Mouse (Mus musculus) left cerebral cortex, adult 8-10 months (tissue): ENCODE results near the gene Slc7a10. TPM values are rescaled to one million over a fixed set of nuclear protein-coding genes. Genes with fewer than 3 reads are reported as not detected.

ENCODE experiments used
- DNase-seq, 2 experiments: peaks; one replicate each; pipeline ENCODE4 v3.0.0; 2022; ENCODE audit warnings: low spot score in 2 of 2
- total RNA-seq, 4 experiments: library from RNA; stranded (reverse); gene quantifications; 2 replicates each; pipeline ENCODE4 v1.2.4; 2022

Slc7a10 gene
- total RNA-seq, 4 experiments from 2014 or later, result 36.2 to 45.5 (median 37.5) TPM

DNA sequence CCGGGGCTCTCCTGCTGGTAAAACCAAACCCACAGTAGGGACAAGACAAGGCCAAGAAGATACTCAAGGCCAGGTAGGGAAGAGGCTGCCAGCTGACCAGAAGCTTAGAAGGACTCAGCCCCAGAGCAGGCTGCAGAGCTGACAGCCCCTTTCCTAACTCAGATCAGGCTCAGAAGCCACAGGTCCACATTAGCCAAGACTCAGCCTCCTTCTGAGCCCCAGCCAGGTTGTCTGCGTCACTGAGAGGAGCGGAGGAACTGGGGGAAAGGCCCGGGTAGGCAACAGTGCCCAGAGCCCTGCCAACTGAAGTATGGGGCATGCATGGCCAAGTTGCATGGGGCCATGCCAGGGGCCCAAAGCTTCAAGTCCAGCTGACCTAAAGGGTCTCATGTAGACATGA lies 13.7 kb upstream of the Slc7a10 start:
- DNase-seq, result no peak

DNA sequence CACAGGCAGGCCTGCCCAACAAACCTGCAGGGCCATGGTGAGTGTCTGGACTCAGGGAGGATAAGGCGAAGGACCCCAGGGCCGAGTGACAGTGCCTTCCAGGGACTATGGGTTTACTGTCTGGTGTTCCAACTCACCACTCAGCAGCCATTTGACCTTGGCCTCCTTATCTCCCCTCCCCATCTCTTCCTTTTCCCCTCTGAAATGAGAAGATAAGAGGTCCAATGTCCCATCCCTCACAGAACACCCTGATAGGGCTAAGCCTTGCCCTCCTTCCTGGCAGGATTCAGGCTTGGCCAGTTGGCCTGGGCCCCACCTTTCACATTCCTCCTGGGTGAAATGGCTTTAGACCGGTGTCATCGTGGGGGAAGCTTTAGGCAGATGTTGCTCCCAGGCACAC lies 10.7 kb upstream of the Slc7a10 start:
- no peak for DNase-seq

DNA sequence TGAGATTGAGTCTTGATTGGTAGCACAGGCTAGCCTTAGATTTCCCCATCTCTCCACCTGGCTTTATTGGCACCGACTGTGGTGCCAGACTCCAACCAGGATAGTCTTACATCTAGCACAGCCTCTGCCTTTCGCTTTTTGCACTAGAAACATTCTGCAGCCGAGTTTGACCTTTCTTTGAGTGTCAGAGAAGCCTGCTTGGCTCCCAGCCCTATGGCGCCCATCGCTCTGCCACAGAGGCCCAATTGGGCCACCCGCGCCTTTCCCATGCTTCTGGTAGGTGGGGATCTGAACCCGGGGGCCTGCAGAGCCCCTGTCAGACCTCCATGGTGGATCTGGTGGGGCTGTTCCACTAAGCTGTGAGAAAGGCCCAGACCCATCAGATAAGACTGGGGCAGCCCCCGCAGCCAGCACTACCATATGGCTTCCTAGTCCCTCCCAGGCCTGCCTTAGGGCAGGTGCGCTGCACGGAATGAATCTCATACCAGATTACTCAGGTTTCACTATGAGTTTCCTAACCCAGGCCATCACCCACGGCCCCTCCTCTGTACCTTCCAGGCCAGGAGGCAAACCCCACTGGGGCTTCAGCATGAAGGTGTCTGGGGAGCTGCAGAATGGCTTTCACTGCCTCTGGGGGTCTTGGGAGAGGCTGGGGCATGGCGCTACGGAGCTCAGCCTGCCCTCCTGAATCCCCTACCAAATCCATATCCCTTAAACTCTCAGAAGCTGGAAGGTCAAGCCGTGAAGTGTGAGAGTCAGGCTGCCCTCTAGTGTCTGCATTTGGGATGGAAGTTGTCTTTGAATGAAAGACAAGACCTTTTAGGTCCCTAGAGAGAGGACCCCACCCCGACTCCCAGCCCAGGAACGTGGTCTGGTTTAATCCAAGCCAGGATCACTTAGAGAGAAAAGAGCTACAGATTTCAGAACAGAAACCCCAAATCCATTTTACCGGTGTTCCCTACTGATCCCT lies 9.5 kb upstream of the Slc7a10 start:
- no peak for DNase-seq

DNA sequence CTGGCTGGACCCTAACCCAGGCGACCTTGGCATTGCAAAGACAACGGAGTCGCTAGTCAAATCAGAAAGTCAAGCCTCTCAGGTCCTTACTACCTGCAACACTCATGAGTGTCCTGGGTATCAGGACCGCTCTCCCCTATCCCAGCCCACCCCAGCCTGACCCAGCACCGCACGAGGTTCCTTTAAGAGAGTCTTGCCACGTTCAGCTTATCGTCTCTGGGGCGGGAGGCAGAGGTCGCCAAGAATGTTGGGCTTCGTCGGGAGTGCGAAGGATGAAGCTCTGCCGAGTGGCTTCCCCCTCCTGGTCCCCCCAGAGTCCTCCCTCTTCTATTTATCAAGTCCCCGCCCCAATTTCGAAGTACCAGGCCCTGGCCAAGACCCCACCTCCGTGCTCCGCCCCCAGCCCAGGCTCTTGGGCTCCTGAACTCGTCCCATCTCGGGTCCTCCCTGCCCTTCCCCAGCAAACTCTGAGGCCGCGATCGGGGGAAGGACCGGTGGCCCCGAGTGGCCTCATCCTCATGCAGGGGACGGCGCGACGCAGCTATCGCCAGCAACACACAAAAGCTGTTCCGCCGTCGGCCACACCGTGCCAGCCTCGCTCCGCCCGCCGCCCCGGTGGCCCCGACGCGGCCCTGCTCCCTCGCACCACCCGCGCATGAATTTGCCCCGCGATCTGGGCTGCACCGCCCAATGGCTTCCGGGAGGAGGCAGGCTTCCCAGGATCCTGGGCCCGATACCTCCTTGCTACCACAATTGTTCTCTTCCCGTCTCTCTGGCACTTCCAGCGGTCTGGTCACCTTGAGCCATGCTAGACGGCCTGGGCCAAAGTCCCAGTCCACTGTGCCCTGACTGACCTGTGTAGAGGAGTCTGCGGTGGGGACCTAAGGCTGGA lies 1.1 kb upstream of the Slc7a10 start:
- DNase-seq, result no peak

DNA sequence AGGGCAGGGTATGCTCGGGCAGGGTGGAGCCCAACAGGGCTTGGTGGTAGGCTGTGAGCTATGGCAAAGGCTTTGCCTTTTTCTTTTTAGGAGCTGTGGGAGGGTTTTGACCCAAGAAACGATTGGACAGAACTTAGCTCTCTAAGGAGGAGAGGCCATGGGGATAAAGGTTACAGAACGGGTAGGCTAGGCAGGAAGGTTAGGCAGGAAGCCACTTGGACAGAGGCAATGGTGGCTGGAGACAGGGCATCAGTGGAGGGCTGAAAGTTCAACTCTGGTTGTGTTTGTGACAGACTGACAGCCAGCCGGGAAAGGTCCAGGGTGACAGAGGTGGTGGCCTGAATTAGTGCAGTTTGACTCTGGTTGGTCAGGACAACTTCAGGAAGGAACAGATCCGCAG lies 3.5 kb downstream of the Slc7a10 start:
- DNase-seq, result no peak

DNA sequence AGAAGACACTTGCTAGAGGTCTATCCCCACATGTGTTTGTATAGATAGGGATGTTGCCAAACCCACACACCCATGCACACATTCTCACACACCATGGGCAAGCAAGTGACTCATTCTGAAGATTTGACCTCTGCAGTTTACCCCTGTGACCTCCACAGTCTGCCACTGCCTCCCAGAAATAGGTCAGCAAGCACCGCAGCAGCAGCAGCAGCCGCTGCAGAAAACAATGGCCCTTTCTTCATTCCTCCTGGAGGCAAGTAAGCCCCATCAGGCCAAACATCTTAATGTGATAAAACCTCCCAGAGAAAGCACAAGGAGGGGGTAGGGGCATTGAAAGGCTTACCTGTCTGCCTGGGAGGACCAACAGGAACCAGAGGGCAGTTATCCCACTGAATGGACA lies 5.1 kb downstream of the Slc7a10 start:
- DNase-seq, result no peak

DNA sequence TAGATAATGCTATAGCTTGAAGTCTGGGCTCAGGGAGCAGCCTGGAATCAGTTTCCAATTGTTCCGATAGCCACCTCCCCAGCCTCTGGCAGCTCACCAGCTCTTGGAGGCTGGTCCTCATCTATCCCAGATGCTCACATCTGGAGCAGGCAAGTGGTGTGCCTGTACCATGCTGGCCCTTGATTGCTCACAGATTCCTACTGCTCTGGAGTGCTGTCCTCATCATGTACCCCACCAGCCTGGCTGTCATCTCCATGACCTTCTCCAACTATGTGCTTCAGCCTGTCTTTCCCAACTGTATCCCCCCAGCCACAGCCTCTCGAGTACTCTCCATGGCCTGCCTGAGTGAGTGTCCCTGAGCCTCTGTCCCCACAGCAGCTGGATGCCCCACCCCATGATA lies 10.8 kb downstream of the Slc7a10 start:
- DNase-seq, result no peak

DNA sequence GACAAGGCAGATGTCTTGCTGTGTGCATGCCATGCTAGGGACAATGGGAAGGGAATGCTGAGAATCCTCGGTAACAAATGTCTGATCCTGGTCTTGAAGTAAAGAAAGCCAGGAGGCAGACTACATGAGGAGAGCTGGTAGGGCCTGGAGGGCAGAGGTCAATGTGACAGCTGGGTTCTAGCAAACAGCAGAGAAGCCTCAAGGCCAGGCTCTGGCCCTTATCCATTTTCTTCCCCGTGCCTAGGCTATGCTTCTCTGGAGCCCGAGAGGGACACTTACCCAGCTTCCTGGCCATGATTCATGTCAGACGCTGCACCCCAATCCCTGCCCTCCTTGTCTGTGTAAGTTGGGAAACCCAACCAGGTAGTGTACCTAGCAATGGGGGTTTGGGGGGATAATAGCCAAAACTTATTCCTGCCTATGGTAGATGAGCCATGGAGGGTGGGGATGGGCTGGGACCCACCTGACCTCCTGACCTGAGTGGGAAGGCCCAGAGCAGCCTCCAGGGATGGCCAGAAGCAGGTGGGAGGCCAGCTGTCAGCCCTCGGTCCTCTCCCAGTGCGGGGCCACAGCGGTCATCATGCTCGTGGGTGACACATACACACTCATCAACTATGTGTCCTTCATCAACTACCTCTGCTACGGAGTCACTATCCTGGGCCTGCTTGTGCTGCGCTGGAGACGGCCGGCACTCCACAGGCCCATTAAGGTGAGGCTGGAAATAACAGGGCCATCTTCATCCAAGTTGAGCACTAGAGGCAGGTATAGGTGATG lies 13.0 kb downstream of the Slc7a10 start:
- DNase-seq, result no peak

DNA sequence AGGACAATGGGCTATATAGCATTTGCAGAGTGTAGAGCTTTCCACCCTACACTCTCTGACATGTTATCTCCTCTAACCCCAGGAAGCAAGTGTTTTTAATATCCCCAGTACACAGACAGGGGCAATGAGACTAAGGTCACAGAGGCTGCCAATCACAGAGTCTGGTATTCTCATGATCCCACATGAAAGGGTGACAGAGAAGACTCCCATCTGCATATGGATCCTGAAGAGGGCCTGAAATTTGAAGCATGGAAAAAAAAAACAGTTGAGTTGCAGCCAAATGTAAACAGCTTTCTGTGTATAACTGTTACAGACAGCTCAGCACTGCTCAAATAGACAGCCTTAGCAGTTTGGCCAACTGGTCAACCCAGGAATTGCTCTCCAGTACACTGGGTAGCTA lies 13.6 kb downstream of the Slc7a10 start:
- DNase-seq, result no peak

DNA sequence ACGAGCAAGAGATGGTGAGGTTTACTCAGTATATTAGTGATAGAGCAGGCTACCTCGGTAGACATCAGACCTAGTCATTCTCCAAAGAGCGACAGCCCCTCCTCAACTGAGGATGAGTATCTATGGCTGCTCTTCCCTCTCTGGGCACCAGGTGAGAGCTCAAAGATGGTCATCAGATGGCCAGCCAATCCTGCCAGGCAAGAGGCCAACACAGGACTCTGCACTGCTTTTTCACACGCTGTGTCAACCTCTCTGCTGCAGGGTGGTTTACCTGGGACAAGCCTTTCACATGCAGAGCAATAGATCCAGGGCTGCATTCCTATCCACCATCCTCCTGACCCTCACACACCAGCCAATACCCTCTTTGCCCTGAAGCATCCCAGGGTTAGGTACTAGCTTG lies 25.6 kb downstream of the Slc7a10 start:
- DNase-seq, result no peak

DNA sequence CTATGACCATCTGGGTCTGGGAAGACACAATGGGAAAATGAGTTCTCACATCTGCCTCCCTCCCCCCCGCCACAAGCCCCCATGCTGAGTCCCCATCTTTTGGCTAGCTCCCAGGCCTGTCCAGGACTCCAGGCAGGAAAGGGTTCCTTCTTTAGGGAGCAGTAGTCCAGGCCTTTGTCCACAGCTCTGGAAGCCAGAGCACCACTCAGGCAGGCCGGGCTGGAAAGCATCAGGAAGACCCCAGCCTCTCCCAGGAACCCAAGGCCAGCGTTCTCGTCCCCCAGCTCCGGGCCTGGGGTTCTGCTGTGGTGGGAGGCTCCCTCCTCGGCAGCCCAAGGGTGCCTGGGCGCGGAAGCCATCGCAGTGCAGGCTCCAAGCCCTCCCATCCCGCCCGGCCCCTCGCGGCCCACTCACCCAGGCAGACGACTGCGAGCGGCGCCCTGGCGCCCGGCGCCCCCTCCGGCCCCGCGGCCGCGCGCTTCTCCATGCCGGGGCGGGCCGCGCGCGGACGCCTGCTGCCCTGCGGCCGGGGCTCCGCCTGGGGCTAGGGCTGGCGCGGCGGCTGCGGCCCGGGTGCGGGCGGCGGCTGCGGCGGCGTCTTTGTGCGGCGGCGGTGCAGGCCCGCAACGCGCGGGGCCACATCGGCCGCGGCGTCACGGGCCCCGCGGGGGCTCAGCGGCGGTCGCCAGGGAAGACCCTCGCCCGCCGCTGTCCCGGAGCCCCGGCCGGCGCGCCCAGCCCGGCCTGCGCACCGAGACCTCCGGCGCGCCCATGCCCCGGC lies 28.4 kb downstream of the Slc7a10 start:
- DNase-seq, result no peak

DNA sequence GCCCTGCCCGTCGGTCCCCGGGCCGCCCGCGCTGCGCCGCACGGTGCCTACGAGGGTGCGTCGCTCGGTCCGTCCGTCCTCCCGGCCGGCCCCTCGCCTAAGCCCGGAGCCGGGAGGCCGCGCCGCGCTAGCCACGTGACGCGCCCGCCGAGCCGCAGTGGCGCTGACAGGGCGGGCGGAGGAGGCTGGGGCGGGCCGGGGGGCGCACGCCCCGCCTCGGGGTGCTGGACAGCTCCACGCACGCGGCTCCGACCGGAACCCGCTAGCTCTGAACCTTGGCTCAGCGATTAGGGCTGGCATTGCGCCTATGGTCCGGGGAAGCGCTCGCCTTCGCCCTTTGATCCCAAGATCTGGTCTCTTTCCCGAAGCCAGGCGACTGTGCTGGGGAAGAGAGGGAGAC lies 29.0 kb downstream of the Slc7a10 start, which contains the start of gene Lrp3:
Gene Lrp3, minus strand, starts transcription at position 274 of the 400 bp plus-strand sequence.
- peak in 1 of 2 experiments; percentile 57 for DNase-seq

DNA sequence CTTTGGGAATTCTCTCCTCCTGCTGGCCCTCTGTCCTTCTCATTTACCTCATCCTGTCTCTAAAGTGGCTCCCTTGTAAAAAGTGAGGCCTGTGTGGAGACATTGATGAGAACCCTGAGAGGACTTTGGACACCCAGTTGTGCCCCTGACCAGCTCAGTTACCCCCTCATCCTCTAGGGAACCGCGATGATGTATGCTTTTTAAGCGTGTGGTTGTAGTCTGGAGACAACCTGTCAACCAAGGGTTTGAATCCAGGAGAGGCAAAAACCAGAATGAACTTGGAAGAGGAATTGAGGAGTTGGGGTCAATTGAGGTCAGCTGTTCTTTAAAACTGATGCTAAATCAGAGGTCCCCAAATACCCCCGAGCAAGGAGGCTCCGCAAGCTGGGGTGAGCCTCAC lies 29.5 kb downstream of the Slc7a10 start:
- no peak for DNase-seq

DNA sequence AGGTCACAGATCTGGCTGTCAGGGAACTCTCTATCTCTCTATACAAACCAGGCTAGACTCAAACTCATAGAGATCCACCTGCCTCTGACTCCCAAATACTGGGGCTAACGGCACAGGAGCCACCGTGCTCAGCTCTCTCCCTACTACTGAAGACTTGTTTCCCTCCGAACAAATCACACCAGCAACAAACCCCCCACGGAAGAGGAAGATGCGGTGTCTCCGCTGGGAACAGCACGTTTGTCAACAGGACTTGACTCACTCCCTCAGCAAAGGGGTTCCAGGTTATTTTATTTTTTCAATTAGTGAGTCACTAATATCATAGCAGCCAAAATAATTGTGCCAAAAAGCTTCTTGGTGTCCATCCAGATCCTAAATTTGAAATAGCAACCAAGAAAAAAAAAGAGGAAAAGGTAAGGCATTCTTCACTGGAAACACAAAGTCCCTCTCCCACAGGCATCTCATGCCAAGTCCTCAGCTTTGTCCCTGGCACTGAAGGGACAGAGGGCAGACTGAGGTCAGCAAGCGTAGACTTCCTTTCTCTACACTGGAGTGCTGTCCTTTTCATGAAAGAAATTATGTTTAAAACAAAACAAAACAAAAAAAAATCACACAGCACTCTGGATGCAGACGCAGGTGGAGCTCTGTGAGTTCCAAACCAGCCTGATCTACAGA lies 34.6 kb downstream of the Slc7a10 start:
- no peak for DNase-seq

DNA sequence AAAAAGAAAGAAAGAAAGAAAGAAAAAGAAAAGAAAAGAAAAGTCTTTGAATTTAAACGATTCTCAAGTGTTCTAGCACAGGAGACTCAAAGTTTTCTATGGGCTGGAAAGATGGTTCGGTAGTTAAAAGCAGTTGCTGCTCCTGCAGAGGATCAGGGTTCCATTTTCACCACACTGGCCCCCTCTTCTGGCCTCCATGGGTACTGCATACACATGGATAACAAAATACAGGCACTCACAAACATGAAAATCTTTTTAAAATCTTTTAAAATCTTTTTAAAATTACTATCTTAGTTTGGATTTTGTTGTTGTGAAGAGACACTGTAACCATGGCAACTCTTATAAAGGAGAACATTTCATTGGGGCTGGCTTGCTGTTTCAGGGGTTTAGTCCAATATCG lies 44.1 kb downstream of the Slc7a10 start:
- no peak for DNase-seq

DNA sequence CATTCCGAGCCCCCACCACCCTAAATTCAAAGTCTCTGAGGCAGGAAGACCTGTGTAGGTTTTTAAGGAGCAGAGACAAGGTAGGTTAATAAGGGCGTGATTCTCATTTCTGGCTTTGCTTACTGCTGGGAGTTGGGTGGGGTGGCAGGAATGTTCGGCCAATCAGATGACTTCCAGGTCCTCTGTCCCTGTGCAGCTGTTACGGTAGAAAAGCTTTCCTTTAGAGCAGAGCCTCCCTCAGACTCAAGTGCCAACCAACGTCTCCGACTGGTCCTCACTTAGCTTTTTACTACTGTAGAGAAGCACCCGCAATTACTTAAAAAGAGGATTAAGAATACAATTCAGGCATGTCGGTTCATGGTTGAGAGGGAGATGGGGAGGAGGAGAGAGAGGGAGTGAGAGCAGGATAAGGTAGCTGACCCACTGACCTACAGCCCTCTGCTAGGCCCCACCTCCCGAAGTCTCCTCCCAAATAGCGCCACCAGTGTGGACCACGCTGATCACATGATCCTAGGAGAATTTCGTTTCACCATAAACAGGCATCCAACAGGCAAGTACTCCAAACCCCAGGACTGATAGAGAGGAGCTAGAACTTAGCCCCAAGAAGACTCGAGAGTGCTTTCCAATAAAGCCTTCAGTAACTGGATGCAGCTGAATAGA lies 46.7 kb downstream of the Slc7a10 start:
- DNase-seq, result no peak

DNA sequence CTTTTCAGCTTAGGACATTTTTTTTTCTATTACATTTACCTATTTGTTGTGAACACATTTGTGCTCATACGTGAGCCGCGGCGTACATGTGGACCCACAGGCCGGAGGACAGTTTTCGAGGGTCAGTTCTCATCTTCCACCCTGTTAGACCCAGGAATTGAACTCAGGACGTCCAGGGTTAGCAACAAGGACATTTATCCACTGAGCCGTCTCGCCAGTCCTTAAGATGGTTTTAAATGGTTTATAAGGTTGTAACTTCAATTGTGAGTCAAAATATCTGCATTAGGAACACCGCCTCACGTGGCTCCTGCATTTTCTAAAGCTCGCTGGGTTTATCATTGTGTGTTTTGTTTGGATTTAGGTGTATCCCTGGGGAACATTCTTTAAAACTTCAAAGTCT lies 47.7 kb downstream of the Slc7a10 start:
- DNase-seq, result no peak

DNA sequence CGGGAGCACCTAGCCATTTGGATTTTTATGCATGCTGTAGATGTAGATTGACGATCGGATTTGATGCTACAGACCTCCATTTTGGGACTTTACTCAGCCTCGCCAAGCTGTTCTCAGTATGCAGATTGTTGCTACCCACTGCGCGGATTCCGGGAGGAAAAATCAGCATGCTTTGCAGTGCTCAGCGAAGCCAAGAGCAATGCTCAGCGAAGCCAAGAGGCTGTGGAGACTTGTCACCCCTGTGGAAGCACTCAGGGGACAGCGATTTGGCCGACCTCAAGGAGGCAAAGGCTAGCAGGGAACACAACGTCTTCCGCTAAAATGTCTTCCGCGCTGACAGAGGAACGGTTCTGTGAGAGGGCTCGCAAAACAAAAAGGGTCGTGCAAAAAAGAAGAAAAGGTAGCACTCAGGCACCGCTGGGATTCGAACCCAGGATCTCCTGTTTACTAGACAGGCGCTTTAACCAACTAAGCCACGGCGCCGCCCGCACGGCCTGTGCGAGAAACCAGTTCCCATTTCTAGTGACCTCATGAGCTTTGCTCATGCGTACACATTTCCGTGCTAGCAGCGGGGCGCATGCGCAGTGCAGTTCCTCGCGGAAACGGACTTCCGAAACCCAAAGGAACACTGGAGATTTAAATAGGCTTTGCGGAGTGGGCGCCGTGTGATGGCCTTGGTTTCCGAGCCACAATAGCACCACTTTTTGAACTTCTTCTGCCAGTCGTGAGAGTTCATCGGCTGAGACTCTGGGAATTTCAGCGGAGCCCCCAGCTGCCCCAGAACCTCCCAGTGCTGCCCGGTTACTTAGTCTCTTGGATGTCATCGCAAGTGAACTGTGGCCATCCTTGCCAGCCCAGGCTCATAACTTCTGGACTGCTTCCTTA lies 48.4 kb downstream of the Slc7a10 start:
- peak; percentile 95 to 100 for DNase-seq
